Mouse (Mus musculus): ENCODE measurements around the gene Nkiras1.

Gene Nkiras1

DNA sequence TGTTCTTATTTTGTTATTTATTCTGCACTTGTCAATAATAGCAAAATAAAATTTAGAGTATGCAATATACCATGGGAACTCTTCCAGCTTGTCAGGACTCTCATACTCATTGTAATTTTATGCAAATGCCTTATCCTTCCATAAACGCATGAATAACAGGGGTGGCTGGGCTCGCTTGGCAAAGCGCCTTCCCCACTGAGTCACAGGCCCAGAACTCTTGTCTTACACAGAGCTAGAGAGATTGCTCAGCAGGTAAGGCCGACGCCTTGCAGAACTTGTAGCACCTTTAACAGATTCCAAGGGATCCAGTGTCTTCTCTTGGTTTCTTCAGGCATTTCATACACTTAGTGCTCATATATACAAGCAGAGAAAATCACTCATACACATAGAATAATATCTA is 9.4 kb downstream of the Nkiras1 start:
- DNase-seq = no peak

DNA sequence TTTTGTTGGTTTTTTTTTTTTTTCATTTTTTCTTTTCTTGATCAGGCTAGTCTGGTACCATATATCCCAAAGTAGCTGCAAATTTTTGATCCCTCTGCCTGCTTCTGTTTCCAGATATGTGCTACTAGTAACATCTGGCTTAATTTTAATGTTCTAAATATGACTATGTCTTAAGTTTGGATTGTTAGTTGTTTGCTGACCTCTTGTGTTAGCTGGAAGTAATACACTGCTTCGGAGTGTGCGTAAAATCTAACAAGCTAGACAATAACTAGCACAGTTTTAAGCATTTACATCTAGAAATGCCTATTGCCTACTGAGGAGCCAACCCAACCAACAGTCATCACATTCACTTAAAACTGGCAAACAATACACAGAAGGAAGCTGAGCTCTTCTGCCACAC is 13.6 kb downstream of the Nkiras1 start:
- no peak for DNase-seq

DNA sequence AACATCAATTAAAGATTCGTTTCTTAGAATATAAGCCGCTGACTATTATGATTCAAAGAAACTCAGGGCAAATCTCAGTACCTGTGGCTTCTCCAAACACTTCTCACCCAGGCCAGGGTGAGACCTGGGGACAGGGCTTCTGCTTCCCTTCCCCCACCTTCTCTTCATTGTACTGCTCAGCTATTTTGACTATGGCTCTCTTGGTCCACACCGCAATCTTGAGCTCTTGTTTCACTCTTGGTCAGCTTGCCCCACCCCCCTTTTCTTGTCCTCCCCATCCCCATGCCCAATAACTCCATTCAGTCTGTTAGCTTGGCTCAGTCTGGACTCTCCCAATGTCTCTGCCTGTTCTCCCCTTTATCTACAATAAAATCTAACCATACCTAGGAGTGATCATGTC is 14.5 kb downstream of the Nkiras1 start:
- DNase-seq = no peak

DNA sequence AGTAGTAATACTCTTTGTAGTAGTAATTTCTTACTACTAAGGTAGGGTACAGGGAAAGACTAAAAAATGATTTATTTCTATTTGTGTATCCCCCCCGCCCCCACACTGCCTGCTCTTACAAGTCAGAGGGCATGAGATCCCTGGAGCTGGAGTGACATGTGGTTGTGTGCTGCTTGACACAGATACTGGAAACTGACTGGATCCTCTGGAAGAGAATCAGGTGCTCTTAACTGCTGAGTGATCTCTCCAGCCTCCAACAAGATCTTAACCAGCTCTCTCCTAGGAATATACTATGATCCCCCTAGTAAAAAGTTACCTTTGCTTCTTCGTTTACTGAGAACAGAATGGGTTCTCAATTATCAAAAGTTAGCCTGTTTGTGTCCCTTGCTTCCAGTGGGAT is 15.5 kb downstream of the Nkiras1 start:
- DNase-seq = no peak

DNA sequence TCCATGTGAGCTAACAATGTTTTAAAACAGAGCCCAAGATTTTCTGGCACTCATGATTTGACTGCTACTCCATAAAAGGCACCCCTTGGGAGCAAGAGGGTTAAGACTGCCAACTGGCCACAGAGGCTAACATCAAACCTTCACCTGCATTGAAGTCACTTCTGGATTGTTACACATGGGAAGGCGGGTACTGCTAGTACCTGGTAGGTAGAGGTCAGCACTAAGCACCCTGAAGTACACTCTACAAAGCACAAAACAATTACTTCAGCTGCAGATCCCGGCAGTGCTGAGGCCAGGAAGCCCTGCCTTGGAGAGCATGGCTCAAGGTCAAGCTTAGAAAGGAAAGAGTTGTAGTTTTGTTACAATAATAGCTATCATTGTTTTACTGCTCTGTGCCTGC is 16.5 kb downstream of the Nkiras1 start:
- no peak for DNase-seq

DNA sequence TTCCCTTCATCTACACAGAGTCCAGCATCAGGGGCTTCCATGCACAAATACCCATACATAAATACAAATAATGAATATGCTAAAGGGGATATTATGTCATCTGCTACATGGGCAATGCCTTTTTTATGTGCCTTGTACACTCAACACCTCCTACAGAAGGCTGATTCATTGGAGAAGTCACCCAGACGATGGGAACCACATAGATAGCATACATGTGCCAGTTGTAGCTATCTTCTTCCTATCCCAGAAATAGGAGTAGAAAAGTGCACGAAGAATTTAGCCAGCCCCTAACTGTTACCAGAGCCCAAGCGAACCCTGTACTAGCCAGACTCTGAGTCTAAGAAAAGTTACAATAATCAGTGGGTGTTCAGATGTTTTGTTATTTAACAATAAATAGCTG is 21.2 kb downstream of the Nkiras1 start:
- DNase-seq = no peak

DNA sequence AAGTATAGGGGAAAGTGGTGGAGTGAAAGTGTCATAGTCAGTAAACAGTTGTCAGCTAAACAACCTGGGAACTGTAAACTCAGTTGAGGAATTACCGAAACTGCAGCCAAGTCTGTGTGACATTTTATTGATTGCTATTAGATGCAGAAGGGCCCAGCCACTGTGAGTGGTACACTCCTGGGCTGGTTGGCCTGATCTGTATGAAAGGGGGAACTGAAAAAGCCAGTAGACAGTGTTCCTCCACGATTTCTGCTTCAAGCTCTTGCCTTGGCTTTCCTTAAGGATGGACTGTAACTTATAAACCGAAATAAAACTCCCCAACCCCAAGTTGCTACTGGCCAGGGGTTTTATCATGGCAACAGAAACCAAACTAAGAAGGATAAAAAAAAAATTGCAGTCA is 21.6 kb downstream of the Nkiras1 start:
- DNase-seq = no peak

DNA sequence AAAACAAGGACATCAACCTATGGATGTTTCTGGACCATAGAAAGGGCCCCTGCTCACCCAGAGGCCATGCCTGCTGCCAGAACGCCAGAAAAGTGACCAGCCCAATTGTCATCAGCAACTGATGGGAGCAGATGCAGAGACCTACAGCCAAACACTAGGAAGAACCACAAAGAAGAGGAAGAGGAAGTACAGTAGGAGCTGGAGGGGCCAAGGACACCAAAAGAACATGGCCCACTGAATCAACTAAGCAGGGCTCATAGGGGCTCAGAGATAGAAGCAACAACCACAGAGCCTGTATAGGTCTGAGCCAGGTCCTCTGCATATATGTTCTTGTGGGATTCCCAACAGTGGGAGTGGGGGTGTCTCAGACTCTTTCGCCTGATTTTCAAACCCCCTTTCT is 26.5 kb downstream of the Nkiras1 start:
- DNase-seq = no peak

DNA sequence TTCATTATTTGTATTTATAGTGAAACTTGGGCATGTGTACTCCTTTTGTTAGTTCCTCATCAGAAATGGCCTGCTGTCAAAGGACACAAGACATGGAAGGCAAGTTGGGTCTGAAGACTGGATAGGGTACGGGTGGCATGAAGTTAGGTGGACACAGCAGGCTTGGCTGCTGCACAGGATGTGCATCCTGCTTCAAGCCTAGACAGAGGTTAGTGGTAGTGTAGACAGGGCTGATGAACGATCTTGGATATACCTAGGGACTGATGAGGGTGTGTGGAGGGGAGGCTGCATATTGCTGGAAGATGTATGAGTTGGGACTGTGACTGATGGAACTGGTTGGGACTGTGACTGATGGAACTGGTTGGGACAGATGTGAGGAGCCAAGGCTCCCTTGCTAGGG is 27.9 kb downstream of the Nkiras1 start:
- no peak for DNase-seq

DNA sequence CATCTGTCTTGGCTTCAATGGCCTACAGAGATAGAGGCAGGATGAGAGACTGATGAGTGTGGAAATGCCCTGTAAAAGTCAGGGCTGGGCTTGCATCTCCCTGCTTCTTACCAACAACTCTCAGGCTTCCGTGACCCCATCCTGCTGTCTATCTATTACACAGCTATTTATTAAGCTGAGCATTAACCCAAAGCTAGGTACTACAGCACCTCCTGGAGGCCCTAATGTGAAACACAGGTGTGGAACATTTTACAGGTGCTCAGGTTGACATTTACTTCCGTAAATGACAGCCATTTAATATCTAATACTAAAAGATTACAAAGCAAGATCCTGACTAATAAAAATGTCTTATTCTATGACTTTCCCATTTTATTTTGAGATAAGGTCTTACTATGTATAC is 29.7 kb downstream of the Nkiras1 start:
- no peak for DNase-seq

DNA sequence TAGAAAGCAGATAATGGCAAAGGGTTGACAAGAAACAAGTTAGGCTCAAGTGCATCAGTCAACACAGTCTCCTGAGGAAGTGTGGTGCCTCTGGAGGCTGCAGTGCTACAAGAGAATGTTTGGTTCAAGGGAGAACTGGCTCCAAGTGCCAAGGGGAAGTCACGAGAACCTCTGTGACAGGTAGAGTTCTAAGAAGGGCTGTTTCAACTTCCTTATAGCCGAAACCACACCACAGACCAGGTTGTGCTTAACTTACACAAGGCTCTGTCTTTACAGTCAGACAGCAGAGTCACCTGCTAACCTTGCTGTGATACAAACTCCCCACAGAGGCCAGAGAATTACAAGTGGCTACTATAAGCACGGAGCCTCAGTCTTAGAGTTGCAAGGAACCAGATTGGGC is 30.7 kb downstream of the Nkiras1 start:
- DNase-seq = peak; percentile 7 to 18

DNA sequence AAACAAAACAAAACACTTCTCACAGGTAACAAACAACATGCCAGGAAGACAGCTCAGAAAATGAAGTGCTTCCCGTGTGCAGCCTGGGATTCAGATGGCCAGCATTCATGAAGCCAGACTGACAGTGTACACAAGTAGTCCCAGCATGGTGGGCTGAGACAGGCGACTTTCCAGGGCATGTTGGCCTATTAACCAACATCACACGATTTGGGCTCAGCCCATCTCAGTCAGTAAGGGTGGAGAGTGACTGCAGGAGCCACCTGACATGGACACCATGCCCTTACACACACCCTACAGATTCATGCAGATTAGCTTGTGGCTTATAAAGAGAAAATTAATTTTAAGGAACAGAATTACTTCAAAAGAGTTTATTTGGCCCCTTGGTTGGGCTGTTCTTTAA is 31.8 kb downstream of the Nkiras1 start:
- no peak for DNase-seq

DNA sequence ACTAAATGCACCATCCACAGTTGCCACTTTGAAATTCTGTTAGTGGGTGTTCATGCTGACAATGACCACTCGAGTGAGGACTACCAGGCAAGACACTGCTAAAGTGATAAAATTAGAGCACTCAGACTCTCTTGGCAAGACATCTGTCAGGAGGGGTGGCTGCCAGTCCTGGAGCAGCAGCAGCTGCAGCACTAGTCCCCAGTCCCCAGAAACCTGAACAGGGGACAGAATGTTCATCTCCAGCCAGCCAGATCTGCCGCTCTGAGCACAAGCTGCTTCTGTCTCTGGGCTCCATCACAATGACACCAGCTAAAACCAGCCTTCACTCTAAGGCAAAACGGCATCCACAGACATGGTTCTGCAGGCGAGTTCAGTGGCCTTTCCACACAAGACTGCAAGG is 32.3 kb downstream of the Nkiras1 start:
- DNase-seq = peak in 1 of 2 experiments; percentile 8

DNA sequence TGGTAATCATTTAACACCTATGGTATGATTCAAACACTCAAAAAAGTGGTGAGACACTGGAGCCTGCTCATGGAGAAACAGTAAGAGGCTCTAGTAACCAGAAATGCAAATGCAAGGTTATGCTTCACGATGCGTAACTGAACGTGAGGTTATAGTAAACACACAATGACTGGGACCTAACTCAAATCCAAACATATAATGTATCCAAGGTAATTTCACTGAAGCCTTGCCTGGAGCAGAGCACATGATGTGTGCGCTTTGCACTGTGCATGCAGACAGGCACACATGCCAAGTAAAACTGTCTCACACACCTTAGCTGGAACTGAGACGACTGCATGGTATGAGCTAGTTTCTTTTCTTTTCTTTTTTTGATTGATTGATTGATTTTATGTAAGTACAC is 33.2 kb downstream of the Nkiras1 start:
- no peak for DNase-seq

DNA sequence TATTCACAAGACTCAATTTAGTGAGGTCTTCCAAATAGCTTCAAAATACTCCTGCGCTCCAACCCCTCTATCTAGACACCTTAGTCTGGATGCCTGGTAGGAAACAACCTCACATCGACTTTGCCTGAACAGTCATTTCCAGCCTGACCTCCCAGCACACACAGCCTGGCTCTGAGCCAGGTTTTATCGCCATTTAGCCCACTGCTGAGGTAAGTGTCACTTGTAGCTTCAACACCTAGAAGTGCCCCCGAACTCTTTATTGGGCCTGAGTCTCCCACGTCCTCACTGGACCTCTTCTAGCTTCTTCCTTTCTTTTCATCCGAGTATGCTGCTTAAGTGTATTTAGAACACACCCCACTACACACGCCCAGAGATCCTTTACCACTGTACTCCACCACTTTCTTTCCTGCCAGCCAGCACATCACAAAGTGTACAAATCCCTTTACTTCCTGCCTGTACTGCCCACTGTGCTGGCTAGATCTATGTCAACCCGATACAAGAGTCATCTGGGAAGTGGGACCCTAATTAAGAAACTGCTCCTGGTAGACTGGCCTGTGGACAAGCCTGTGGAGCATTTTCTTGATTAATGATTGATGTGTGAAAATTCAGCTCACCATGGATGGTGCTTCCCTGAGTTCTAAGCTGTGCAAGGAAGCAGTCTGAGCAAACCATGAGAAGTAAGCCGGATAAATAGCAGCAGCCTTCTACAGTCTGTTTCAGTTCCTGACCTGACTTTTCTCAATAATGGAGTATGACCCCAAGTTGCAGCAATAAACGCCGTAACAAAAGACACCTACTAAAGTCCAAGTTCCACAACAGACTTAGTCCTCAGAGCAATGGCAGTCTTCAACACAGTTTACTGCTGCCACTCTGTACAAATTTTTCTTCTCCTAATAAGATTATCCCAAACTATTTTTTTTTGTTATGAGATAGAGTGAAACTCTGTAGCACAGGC is 46.8 kb downstream of the Nkiras1 start:
- DNase-seq = no peak

DNA sequence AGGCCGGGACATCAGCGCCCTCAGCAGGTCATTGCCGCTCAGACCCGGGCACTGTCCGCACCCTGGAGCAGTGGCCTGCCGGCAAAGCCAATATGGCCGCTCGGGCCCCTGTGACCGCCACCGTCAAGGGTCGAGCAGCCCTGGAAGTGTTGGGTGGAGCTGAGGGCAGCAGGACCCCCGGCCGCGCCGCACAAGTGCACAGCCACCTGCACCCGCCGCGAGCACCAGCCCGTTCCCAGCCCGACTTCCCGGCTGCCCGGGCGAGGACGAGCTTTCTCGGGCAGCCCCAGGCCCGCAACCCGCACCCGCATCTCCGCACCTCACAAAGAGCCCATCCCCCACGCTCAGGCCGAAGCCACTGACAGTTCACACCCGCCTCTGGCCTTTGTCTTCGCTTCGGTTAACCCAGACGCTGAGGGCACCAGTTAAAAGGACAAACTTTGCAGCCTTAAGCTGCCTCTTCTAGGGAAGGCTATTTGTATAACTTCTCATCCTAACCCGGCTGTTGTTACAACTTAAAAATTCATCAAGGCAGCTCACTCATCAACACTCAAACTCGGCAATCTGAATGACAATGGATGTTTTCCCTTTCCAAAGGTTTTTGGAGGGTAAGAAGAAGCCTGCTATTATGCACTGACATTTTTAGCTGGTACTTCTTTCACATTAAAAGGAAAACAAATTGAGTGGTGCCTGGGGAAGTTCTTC is 56.2 kb downstream of the Nkiras1 start:
- DNase-seq = peak; percentile 17 to 43

DNA sequence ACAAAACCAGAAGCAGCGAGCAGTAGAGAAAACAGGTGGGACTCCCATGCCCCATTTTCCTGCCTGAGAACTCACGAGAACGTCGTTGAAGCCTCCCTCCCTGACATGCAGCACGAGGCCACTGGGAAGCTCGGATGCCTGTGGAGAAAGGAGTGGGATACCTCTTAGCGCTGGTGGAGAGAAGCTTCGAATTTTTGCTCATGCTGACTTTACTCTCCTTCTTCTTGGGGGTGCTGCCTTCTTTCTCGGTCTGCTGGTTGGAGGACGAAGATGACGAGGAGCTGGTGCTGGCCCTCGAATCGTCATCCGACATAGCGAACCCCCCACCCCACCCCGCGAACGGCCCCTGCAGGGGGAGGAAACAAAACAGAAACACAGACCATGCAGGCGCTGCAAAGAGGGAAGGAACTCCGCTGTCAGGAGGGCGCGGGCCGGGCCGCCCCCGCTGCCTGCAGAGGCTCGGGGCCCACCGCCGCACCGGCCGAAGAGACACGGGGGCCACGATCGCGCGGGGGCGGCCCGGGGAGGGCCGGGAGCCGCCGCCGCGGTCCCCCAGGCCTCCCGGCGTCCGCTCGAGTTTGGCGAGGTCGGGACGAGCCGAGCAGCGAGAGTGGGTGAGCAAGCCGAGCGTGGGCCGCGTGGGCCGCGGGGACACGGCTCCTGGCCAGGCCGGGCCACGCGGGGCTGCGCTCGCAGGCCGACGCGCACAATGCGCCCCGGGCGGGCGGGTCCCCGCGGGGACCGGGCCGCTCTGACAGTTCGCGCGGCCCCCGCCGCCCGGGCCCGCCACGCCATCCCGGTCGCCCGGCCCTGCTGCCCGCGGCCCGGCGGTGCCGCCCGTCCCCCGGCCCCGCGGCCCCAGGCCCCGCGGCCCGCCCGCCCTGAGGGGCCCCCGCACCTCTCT is 60.1 kb downstream of the Nkiras1 start:
- peak; percentile 58 to 72 for DNase-seq

DNA sequence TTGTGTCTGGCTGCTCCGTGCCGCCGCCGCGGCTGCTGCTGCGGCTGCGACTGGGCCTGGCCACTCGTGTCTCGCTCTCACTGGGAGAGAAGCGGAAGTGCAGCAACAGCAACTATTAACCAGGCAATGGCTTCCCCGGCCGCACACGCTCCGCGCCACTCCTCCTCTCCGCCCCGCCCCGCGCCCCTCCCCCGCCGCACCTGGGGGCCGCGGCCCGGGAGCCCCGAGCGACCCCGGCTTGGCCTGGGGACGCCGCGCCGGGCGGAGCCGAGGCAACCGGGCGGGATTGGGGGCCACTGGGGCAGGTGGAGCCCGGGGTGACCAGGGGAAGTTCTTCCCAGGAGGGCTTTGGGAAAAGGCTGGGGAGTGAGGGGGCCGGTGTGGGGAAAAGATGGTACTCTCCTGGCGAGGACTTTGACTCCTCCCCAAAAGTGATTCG is 60.8 kb downstream of the Nkiras1 start, which contains the start of gene Ube2e1:
Gene Ube2e1 (minus strand): TSS at position 167 of the 439 bp plus-strand sequence.
- DNase-seq = peak; percentile 82 to 87

Data from thymus, postnatal 36 days (tissue).